Mouse (Mus musculus) skeletal muscle tissue, adult 2 months (tissue): ENCODE measurements around the gene Stk10.
"Not testable (repeated sequence)": the region's sequence is repeated elsewhere in the genome, so short reads cannot be mapped to it uniquely, and the experiment has no call there.

Source experiments
- DNase-seq: peaks from one replicate; pipeline ENCODE4 v3.0.0-alpha.2; 2012; ENCODE audit warnings: low read depth, low spot score

The Stk10 gene

GRCm38 (mm10) chr11:32600371-32600770 is 67.3 kb downstream of the Stk10 start:
- no peak for DNase-seq

DNA sequence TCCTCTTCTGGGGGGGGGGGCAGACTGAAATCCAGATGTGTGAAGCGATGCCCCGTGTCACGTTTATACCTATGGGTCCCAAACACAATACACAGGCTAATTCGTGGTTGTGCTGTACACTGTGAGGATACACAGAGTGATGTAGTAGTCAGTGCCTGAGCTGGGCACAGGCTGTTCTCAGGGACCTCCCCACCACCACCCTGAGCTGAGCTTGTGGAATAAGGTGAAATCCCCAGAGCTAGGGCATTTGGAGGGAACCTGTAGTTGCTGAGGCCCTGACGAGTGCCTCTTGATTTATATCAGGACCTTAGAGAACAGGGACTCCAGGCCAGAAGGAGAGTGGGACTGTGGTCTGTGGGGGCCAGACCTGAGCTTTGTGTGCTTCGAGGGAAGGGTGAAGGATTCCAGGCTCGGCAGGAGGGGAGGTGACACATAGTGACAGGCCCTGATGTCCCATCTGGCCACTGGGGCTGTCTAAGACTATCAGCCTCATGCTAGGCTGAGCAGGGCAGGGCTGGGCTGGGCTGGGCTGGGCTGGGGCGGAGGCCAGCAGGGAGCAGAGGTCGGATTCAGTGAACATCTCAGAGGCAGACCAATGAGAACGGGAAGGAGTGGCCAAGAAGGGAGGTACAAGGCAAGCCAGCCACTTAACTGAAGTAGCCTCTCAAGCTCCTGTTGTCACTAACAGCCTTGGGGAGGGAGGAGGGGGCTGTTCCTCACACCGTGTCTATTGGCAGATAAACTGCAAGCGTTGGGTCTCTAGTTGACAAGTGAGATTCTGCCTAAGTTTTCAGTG is 68.6 kb downstream of the Stk10 start:
- peak; percentile 31 for DNase-seq

- DNase-seq = no peak
Observed at GRCm38 (mm10) chr11:32604663-32605062, 71.6 kb downstream of the Stk10 start.

DNA sequence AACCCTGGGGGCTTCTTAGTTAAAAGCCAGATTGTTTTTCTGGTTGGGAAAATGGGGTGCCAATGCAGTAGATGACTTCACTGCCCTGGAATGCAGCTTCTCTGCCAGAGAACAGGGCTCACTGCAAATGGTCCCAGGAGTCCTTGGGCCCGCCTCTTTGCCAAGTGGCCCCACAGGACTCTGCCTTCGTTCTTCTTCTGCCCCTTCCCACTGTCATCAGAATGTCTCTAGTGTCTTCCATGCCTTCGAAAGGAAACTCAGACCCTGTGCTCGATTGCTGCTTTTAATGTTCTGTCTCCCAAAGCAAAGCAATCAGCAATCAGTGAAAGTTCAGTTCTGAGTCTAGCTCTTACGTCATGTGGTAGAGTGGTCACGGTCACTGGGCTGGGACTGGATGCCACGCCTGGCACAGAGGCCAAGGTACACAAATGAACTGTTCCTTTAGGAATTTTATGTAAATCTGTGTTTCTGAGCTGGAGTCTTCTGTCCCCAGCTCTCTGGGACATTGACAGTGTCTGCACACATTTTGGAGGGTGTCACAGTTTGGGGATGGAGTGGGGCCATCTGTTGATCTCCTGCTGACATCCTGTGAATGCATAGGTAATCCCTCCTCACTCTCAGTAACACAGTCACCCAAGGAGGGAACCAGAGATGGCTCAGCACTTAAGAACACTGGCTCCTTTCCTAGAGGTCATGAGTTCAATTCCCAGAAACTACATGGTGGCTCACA is 72.2 kb downstream of the Stk10 start:
- peak; percentile 59 for DNase-seq

DNA sequence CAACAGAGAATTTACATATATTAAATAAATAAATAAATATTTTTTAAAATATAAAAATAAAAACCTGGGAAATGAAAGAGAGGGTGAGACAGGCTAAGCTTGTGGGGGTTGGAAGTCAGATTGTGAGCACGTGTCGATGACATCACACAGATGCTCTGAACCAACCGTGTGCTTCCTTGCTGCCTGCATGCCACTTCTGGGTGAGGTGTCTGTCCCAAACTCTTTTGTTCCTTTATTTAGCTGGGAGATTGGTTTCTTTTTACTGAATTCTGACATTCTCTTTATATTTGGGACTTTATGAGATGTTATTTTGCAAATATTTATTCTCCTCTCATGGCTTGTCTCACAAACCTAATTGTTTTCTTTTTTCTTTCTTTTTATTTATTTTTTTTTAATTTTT is 72.8 kb downstream of the Stk10 start:
- DNase-seq = no peak

DNA sequence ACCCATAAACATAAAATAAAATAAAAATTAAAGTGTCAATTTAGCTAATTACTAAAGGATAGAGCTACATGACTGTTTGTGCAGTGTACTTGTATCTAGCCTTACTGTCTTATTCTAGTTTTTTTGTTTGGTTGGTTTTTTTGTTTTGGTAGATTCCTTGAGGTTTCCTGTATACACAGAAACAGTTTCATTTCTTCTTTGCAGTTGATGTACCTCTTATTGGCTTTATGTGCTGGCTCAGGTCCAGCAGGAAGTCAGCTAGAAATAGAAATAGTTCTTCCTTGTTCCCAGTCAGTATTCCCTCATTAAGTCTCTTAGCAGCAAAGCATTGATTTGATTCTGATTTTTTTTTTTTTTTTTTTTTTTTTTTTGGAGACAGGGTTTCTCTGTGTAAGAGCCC is 74.2 kb downstream of the Stk10 start:
- DNase-seq = peak; percentile 45

DNA sequence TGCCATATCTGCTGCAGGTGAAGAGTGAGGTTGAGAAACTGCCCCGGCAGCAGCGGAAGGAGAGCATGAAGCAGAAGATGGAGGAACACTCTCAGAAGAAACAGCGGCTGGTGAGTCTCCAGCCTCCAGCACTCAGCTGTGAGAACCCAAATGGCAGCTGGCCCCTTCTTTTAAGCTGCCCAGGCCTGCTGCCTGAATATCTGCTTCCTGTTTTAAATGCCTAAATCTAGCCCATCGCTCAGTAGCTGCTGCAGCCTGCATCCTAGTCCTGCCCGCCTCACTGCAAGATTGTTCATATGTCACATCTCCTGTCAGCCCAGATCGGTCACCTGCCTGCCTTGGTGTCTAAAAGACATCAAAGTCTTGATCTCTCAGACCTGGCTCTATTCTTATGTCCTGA is 77.5 kb downstream of the Stk10 start:
- no peak for DNase-seq

- DNase-seq = no peak
Observed at GRCm38 (mm10) chr11:32612304-32612703, 79.2 kb downstream of the Stk10 start.

- DNase-seq = no peak
Observed at GRCm38 (mm10) chr11:32614463-32614862, 81.4 kb downstream of the Stk10 start.

DNA sequence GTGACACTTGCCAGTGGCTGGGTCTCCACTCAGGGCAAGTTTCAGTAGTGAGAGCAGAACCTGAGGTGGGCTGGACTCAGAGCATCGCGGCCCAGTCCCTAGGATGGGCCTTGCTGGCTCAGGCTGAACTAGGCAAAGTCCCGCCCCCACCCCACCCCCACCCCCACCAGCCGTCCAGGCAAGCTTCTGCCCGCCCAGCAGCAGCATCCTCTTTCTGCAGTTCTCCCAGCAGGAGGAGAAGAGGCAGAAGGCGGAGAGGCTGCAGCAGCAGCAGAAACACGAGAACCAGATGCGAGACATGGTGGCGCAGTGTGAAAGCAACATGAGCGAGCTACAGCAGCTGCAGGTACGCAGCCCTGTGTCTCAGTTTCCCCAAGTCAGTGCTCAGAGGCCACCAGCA is 82.5 kb downstream of the Stk10 start:
- no peak for DNase-seq

DNA sequence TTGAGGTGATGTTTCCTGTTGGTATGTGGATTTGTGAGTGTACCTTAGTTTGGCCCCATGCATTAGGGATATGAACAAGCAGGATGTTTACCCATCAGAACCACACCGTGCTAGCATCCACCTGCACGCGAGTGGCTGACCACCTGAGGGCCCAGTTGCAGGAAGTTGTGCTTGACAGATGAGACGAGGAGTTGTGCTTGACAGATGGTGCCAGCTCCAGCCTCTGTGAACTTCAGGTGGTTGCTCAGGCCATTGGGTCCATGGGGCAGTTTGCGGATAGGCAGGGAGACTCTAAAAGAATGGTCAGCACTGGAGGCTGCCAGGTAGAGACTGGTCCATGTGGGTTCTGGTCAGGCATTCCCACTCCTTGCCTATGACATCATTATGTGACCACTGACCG is 83.0 kb downstream of the Stk10 start:
- no peak for DNase-seq

- DNase-seq = no peak
Observed at GRCm38 (mm10) chr11:32618036-32618435, 84.9 kb downstream of the Stk10 start.

DNA sequence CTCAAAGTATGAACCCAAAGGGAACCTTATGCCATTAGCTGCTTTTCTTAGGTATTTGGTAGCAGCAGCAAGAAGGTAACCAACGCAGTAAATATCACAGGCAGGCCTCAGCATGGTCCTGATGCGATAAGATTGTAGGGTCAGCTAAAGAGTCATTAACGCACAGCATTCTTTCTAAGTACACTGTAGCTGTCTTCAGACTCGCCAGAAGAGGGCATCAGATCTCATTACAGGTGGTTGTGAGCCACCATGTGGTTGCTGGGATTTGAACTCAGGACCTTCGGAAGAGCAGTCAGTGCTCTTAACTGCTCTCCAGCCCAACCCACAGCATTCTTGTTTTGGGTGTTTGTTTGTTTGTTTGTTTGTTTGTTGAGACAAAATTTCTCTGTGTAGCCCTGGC is 85.5 kb downstream of the Stk10 start:
- DNase-seq = not testable (repeated sequence)

GRCm38 (mm10) chr11:32619257-32619816 is 86.2 kb downstream of the Stk10 start:
- peak; percentile 94 for DNase-seq

- DNase-seq = no peak
Observed at GRCm38 (mm10) chr11:32619866-32620456, 86.9 kb downstream of the Stk10 start.

- DNase-seq = no peak
Observed at GRCm38 (mm10) chr11:32621831-32622478, 88.8 kb downstream of the Stk10 start.

DNA sequence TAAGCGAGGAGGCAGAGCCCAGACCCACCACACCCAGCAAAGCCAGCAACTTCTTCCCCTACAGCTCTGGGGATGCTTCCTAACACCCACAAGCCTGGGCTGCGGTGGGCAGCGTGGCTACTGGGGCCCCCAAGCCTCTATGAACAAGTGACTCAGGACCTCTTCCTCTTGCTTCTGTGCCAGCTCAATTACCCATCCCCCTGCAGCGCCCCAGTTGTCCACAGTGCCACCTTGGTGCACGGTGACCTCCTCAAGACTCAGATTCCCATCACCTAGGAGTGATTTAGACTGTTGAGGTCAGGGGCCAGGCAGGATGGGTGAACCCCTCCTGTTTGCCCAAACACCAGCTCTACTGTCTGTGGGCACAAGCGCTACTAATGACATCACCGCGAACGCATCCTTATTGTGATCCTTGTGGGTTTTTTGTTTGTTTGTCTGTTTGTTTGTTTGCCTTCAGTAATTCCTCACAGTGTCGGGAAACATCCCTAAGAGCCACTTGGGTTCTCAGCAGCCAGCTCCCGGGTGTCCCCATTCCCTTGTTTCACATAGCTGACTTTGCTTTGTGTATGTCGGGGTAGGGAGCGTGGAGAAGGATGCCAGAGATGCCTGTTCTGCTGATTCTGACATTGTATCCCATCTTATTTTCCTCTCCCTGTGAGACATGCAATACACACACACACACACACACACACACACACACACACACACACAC is 89.5 kb downstream of the Stk10 start:
- DNase-seq = no peak

DNA sequence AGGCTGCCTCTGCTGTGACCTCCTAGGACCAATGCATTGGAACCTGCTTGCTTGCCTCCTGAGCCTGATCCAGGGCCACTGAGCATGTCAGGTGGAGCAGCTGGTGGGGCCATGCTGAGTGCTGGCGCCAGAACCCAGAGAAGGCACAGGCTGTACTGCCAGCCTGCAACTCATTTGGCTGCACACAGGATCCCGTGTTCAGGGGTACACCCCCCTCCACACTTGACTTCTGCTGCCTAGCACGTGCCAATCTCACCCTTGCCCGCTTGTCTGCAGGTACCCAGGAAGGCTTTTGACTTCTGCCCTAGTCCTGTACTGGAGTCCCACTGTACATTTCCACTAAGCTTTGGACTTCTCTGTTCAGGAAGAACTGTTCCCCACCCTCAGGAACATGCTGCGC is 90.1 kb downstream of the Stk10 start:
- DNase-seq = peak; percentile 71

DNA sequence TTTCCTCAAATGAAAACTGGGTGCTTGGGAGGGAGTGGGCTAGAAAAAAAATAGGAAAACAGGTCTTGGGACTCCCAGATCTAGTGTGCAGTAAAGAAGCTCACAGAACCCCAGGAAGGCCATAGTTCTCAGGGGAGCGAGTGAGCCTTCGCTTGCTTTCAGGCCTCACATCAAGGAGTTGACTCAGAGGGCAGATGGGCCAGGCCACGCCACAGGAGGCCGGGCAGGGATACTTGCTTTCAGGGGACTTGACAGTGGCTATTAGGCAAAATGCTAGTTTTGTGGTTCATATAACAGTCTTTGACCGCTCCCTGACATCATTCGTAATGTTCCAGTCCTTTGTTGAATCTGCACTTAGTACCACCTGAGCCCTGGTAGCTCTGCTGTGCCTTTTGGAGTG is 90.8 kb downstream of the Stk10 start:
- no peak for DNase-seq

DNA sequence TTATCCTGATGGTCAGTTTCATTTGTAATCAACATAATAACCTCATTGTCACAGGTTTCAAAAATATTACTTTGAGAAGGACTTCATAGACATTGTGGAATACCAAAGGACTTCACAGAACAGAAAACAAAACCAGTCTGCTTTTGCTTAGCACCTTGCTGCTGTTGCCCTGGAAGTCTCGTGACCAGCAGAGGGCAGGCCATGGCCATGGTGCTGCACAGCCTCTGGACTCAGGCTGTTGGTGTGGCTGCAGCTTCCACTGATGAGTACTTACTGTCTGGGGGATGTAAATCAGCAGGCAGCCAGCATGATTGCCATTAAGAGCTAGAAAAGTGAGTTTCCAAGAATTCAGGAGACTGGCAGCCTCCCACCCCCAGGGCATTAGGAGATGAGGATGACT is 92.6 kb downstream of the Stk10 start:
- DNase-seq = peak; percentile 71

- DNase-seq = no peak
Observed at GRCm38 (mm10) chr11:32626079-32626478, 93.0 kb downstream of the Stk10 start.
